Mouse (Mus musculus) intestine, embryonic 16.5 days (tissue): ENCODE results near the gene Gm9817. TPM values are rescaled to one million over a fixed set of nuclear protein-coding genes. Genes with fewer than 3 reads are reported as not detected.

Experiments
- ATAC-seq: fragments of 200-750 bp; cut with Nextera tagmentation; 2 replicates; pipeline ENCODE4 v1.8.0; 2017; ENCODE audit warnings: moderate TSS enrichment, moderate library complexity
- H3K27ac ChIP-seq: fragments of 300-500 bp; sonication (generic); 2 replicates; pipeline ENCODE4 v1.5.1; 2014; ENCODE audit warnings: mild to moderate bottlenecking, low read length
- H3K27me3 ChIP-seq: fragments of 300-500 bp; sonication (generic); replicated peaks from 2 replicates; pipeline ENCODE4 v1.6.1; 2014; ENCODE audit warnings: low read length, control low read depth, mixed read lengths; ENCODE audit not compliant: control insufficient read depth, insufficient read depth
- H3K36me3 ChIP-seq: fragments of 300-500 bp; sonication (generic); 2 replicates; pipeline ENCODE4 v1.6.1; 2014; ENCODE audit warnings: low read length, control low read depth; ENCODE audit not compliant: control insufficient read depth, insufficient read depth
- H3K4me1 ChIP-seq: fragments of 300-500 bp; sonication (generic); 2 replicates; pipeline ENCODE4 v1.6.1; 2014; ENCODE audit warnings: low read length, control low read depth, mixed read lengths; ENCODE audit not compliant: control insufficient read depth, insufficient read depth
- H3K4me2 ChIP-seq: fragments of 300-500 bp; sonication (generic); 2 replicates; pipeline ENCODE4 v1.6.1; 2014; ENCODE audit warnings: low read depth, low read length, control low read depth
- H3K4me3 ChIP-seq: fragments of 300-500 bp; sonication (generic); 2 replicates; pipeline ENCODE4 v1.5.1; 2014; ENCODE audit warnings: mild to moderate bottlenecking, low read length
- H3K9ac ChIP-seq: fragments of 300-500 bp; sonication (generic); 2 replicates; pipeline ENCODE4 v1.6.1; 2014; ENCODE audit warnings: low read depth, low read length
- H3K9me3 ChIP-seq: fragments of 300-500 bp; sonication (generic); 2 replicates; pipeline ENCODE4 v1.6.1; 2016; ENCODE audit warnings: low read length, control low read depth; ENCODE audit not compliant: control insufficient read depth
- WGBS: fragments of 180-500 bp; shearing (Covaris S2); extraction: QIAGEN DNeasy Blood & Tissue Kit; methylation state at CpG from one replicate; pipeline ENCODE4 v1.1.7; 2014; 5-methylcytosine and 5-hydroxymethylcytosine counted together
- polyA plus RNA-seq: library from polyadenylated mRNA; unstranded; fragments of >200 nt; fragmentation: Nextera tagmentation; extraction: Ambion mirVana; gene quantifications from 2 replicates; pipeline ENCODE4 v1.2.1, GENCODE M21; 2015

Gm9817 gene
- polyA plus RNA-seq, 1 experiment from 2014 or later: not detected

DNA sequence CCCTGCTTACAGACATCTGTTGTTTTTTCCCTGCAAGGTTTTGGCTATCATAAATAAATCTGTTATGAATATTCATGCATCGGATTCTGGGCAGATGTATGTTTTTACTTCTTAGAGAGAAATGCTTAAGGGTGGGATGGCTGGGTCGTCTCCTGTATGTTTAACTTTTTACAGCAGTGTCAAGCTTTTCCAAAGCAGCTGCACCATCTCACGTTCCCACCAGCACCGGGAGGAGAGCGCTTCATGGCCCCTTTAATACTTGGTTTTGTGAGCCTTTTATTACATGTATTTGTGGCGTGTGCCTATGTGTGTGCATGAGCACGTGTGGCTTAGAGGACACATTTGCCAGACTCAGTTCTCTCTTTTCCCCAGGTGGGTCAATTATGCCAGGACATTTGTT, 37.8 kb upstream of the Gm9817 start:
- no peak overlapping the region for H3K4me2 ChIP-seq
- 52% methylated on average over 7 of the region's 7 CpGs for WGBS
- H3K27ac ChIP-seq: no peak overlapping the region
- H3K9ac ChIP-seq: no peak overlapping the region
- no peak overlapping the region for H3K4me3 ChIP-seq
- ATAC-seq: no peak
- H3K4me1 ChIP-seq: no peaks in the 10 kb centered on the region
- H3K36me3 ChIP-seq: no peaks in the 10 kb centered on the region
- H3K9me3 ChIP-seq: no peaks in the 10 kb centered on the region
- no peaks in the 10 kb centered on the region for H3K27me3 ChIP-seq

DNA sequence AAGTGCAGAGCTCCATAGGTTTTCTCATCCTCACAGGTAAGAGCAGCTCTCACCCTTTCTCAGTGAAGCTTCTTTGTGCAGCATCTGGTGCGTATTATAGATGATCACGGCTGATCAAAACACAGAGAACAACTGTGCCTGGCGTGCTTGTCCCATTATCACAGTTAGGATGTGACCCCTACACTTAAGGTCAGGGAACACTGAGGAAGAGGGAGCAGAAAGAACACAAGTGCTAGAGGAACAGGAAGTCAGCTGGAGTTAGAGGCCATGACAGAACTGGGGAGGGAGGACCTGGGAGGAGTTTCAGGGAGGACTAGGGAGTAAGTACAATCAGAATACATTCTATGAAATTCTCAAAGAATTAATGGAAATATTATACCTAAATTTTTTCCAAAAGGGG, 35.0 kb upstream of the Gm9817 start:
- Histone ChIP-seq H3K9ac (no peak overlapping the region), H3K9me3 (no peaks in the 10 kb centered on the region), H3K4me1 (no peaks in the 10 kb centered on the region), H3K27me3 (no peaks in the 10 kb centered on the region), H3K36me3 (no peaks in the 10 kb centered on the region), H3K27ac (no peak overlapping the region), H3K4me3 (no peak overlapping the region), H3K4me2 (no peak overlapping the region)
- ATAC-seq: no peak
- WGBS: 73% methylated on average over 3 of the region's 3 CpGs

GRCm38 (mm10) chr13:45049261-45050020, 29.1 kb upstream of the Gm9817 start:
- 68% methylated on average over 7 of the region's 7 CpGs for WGBS

GRCm38 (mm10) chr13:45052805-45053204, 25.7 kb upstream of the Gm9817 start:
- no peak overlapping the region for H3K9ac ChIP-seq
- H3K9me3 ChIP-seq: no peaks in the 10 kb centered on the region
- H3K4me1 ChIP-seq: no peaks in the 10 kb centered on the region
- H3K4me2 ChIP-seq: no peak overlapping the region
- no peak overlapping the region for H3K4me3 ChIP-seq
- no peaks in the 10 kb centered on the region for H3K36me3 ChIP-seq
- no peak overlapping the region for H3K27ac ChIP-seq
- H3K27me3 ChIP-seq: no peaks in the 10 kb centered on the region
- ATAC-seq: no peak
- WGBS: 71% methylated on average over 7 of the region's 7 CpGs

More at GRCm38 (mm10) chr13:45049261-45050020, 29.1 kb upstream of the Gm9817 start:
- no peak for ATAC-seq
- no peaks in the 10 kb centered on the region for H3K4me1 ChIP-seq
- no peaks in the 10 kb centered on the region for H3K36me3 ChIP-seq
- H3K4me2 ChIP-seq: no peak overlapping the region
- H3K4me3 ChIP-seq: no peak overlapping the region
- no peak overlapping the region for H3K9ac ChIP-seq
- no peaks in the 10 kb centered on the region for H3K27me3 ChIP-seq
- H3K9me3 ChIP-seq: no peaks in the 10 kb centered on the region
- H3K27ac ChIP-seq: no peak overlapping the region

DNA sequence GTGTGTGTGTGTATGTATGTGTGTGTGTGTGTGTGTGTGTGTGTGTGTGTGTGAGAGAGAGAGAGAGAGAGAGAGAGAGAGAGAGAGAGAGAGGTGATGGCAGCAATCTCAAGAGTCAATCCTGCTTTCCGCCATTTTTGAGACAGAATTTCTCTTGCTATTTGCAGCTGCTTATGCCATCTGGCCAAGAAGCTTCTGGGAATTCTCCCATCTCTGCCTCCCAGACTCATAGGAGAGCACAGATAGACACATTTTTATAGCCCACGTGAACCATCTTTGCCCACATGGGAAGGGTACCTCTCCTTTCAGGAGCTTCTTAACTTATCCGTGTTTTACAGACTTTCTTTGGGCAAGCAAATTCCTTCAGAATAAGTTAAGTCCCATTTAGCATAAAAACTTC, 24.6 kb upstream of the Gm9817 start:
- WGBS: 88% methylated on average over 3 of the region's 3 CpGs
- Histone ChIP-seq H3K27me3 (no peaks in the 10 kb centered on the region), H3K4me3 (no peak overlapping the region), H3K9ac (no peak overlapping the region), H3K9me3 (no peaks in the 10 kb centered on the region), H3K27ac (no peak overlapping the region), H3K36me3 (no peaks in the 10 kb centered on the region), H3K4me1 (no peaks in the 10 kb centered on the region), H3K4me2 (no peak overlapping the region)
- ATAC-seq: no peak

GRCm38 (mm10) chr13:45059206-45059605, 19.3 kb upstream of the Gm9817 start:
- WGBS: 87% methylated on average over 17 of the region's 17 CpGs
- H3K9ac ChIP-seq: no peak overlapping the region
- no peaks in the 10 kb centered on the region for H3K4me1 ChIP-seq
- no peaks in the 10 kb centered on the region for H3K27me3 ChIP-seq
- H3K4me2 ChIP-seq: no peak overlapping the region
- no peak overlapping the region for H3K4me3 ChIP-seq
- no peak for ATAC-seq
- H3K9me3 ChIP-seq: no peaks in the 10 kb centered on the region
- no peak overlapping the region for H3K27ac ChIP-seq
- no peaks in the 10 kb centered on the region for H3K36me3 ChIP-seq

- no peak overlapping the region for H3K4me2 ChIP-seq
- H3K27ac ChIP-seq: no peak overlapping the region
- no peak overlapping the region for H3K4me3 ChIP-seq
- ATAC-seq: no peak
- H3K27me3 ChIP-seq: no peaks in the 10 kb centered on the region
- 58% methylated on average over 5 of the region's 5 CpGs for WGBS
- H3K4me1 ChIP-seq: no peaks in the 10 kb centered on the region
- no peaks in the 10 kb centered on the region for H3K36me3 ChIP-seq
- H3K9me3 ChIP-seq: no peaks in the 10 kb centered on the region
- no peak overlapping the region for H3K9ac ChIP-seq
Measured at GRCm38 (mm10) chr13:45063146-45063545, 15.3 kb upstream of the Gm9817 start.

DNA sequence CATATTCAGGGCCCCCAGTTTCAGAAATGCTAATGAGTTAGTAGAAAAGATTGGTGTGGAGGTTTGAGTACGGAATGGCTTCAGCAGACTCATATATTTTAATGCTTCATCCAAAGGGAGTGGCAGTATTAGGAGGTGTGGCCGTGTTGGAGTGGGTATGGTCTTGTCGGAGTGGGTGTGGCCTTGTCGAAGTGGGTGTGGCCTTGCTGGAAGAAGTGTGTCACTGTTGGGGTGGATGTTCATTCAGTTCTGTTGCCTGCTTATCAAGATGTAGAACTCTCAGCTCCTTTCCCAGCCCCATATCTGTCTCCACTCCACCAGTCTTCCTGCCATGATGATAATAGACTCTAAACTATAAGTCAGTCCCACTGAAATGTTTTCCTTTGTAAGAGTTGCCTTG, 13.5 kb upstream of the Gm9817 start:
- H3K27ac ChIP-seq: no peak overlapping the region
- 93% methylated on average over 4 of the region's 4 CpGs for WGBS
- H3K4me1 ChIP-seq: no peaks in the 10 kb centered on the region
- H3K36me3 ChIP-seq: no peaks in the 10 kb centered on the region
- no peak overlapping the region for H3K4me3 ChIP-seq
- H3K9ac ChIP-seq: no peak overlapping the region
- H3K27me3 ChIP-seq: no peaks in the 10 kb centered on the region
- ATAC-seq: no peak
- H3K4me2 ChIP-seq: no peak overlapping the region
- H3K9me3 ChIP-seq: no peaks in the 10 kb centered on the region

- no peak overlapping the region for H3K9ac ChIP-seq
- H3K27ac ChIP-seq: no peak overlapping the region
- H3K27me3 ChIP-seq: no peaks in the 10 kb centered on the region
- peaks cover 3% of the 10 kb centered on the region; the same call in 1 of the 2 replicates for H3K9me3 ChIP-seq
- no peak for ATAC-seq
- whole genome bisulfite sequencing: 74% methylated on average over 6 of the region's 6 CpGs
- H3K4me2 ChIP-seq: no peak overlapping the region
- no peaks in the 10 kb centered on the region for H3K4me1 ChIP-seq
- no peaks in the 10 kb centered on the region for H3K36me3 ChIP-seq
- no peak overlapping the region for H3K4me3 ChIP-seq
Measured at GRCm38 (mm10) chr13:45070366-45070765, 8.1 kb upstream of the Gm9817 start.

DNA sequence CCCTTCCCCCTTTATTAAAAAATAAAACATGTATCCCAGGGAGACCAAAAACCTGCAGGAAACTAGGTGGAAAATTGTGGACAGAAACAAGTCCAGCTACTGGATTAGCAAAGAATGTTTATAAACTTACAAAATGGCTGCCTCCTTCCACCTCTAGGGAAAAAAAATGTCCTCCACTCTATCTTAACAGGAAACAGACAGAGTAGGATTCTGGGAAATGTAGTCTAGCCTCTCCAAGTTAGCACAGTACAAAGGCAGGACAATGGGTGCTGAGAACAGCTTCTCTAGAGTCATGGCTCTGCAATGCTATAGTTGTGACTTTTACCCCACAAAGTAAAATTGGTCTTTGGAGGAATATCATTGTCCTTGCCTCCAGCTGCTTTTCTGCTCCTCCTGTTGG, 3.5 kb upstream of the Gm9817 start:
- Histone ChIP-seq H3K4me3 (no peak overlapping the region), H3K4me2 (no peak overlapping the region)

More for the DNA sequence above, 3.5 kb upstream of the Gm9817 start:
- Histone ChIP-seq H3K27ac (no peak overlapping the region), H3K9me3 (peaks cover 3% of the 10 kb centered on the region; the same call in 1 of the 2 replicates), H3K36me3 (no peaks in the 10 kb centered on the region), H3K4me1 (no peaks in the 10 kb centered on the region), H3K9ac (no peak overlapping the region), H3K27me3 (no peaks in the 10 kb centered on the region)
- ATAC-seq: no peak
